Mouse (Mus musculus): ENCODE results near the gene Zan. TPM values are rescaled to one million over a fixed set of nuclear protein-coding genes. Genes with fewer than 3 reads are reported as not detected.

The Zan gene
- polyA plus RNA-seq (2012; ENCODE audit: insufficient read depth, low replicate concordance): not detected in 2 replicates

GRCm38 (mm10) chr5:137476964-137477363 is at the start of gene Zan:
Gene Zan, minus strand, starts transcription at chr5:137477064.
- no peak within 1 kb of the TSS for H3K4me3 ChIP-seq (replicated peaks)
- H3K9me3 ChIP-seq: no peaks in the 10 kb centered on the region
- no peaks in the 10 kb centered on the region for H3K36me3 ChIP-seq (replicated peaks; ENCODE audit: low read length)
- no peaks in the 10 kb centered on the region for H3K4me1 ChIP-seq
- TF ChIP-seq FLI1 (IDR thresholded peaks at IDR 0.05; ENCODE audit: low read length) (no peak), GATA1 (IDR thresholded peaks at IDR 0.05; ENCODE audit: borderline replicate concordance, low read length) (no peak)
- peaks cover 49% of the 10 kb centered on the region for H3K27me3 ChIP-seq (replicated peaks)

GRCm38 (mm10) chr5:137526192-137526936 is 49.5 kb upstream of the Zan start:
- H3K4me3 ChIP-seq (replicated peaks): no peak overlapping the region

DNA sequence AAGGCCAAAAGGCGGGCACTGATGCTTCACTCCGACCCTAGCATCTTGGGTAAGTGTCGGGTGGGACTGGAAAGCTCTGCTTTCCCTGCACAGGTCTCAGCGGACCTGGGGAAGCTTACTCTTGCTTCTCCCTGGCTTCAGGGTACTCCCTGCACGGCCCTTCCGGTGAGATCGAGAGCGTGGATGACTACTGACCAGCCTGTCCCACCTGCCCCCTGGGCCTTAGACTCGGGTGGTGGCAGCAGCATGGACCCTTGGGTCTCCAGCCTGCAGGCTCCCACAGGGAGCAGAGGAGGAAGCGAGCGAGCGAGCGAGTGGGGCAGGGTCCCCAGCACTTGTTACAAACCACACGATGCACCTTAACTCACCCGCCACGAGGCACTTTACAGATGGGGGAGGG is 48.6 kb upstream of the Zan start:
- Histone ChIP-seq H3K36me3 (replicated peaks; ENCODE audit: low read length) (peaks cover 99% of the 10 kb centered on the region), H3K4me3 (replicated peaks) (no peak overlapping the region), H3K4me1 (peaks cover 30% of the 10 kb centered on the region), H3K27me3 (replicated peaks) (no peaks in the 10 kb centered on the region), H3K9me3 (no peaks in the 10 kb centered on the region)
- TF ChIP-seq FLI1 (IDR thresholded peaks at IDR 0.05; ENCODE audit: low read length) (no peak), GATA1 (IDR thresholded peaks at IDR 0.05; ENCODE audit: borderline replicate concordance, low read length) (no peak)

More at GRCm38 (mm10) chr5:137526192-137526936, 49.5 kb upstream of the Zan start:
- no peak for TF ChIP-seq FLI1 (IDR thresholded peaks at IDR 0.05; ENCODE audit: low read length)
- TF ChIP-seq GATA1 (IDR thresholded peaks at IDR 0.05; ENCODE audit: borderline replicate concordance, low read length): no peak
- peaks cover 93% of the 10 kb centered on the region for H3K36me3 ChIP-seq (replicated peaks; ENCODE audit: low read length)
- peaks cover 39% of the 10 kb centered on the region for H3K4me1 ChIP-seq
- H3K27me3 ChIP-seq (replicated peaks): no peaks in the 10 kb centered on the region
- H3K9me3 ChIP-seq: no peaks in the 10 kb centered on the region

GRCm38 (mm10) chr5:137524671-137525070 is 47.8 kb upstream of the Zan start:
- Histone ChIP-seq H3K4me3 (replicated peaks) (no peak overlapping the region), H3K27me3 (replicated peaks) (no peaks in the 10 kb centered on the region), H3K9me3 (no peaks in the 10 kb centered on the region), H3K4me1 (peaks cover 22% of the 10 kb centered on the region), H3K36me3 (replicated peaks; ENCODE audit: low read length) (peaks cover 99% of the 10 kb centered on the region)
- TF ChIP-seq GATA1 (IDR thresholded peaks at IDR 0.05; ENCODE audit: borderline replicate concordance, low read length): no peak
- TF ChIP-seq FLI1 (IDR thresholded peaks at IDR 0.05; ENCODE audit: low read length): no peak

DNA sequence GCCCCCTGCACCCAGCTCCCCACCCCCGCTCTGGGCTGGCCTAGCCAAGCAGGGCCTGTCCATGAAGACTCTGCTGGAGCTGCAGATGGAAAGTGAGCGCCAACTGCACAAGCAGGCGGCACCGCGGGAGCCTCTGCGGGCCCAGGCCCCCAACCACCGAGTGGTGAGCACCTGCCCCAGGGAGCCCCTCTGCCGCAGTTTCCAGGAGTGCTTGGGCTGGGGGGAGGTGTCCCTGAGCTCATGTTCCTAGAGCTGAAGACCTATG is 47.3 kb upstream of the Zan start:
- TF ChIP-seq GATA1 (IDR thresholded peaks at IDR 0.05; ENCODE audit: borderline replicate concordance, low read length) (no peak), FLI1 (IDR thresholded peaks at IDR 0.05; ENCODE audit: low read length) (no peak)
- Histone ChIP-seq H3K36me3 (replicated peaks; ENCODE audit: low read length) (peaks cover 99% of the 10 kb centered on the region), H3K4me1 (peaks cover 17% of the 10 kb centered on the region), H3K27me3 (replicated peaks) (no peaks in the 10 kb centered on the region), H3K9me3 (no peaks in the 10 kb centered on the region), H3K4me3 (replicated peaks) (no peak overlapping the region)

DNA sequence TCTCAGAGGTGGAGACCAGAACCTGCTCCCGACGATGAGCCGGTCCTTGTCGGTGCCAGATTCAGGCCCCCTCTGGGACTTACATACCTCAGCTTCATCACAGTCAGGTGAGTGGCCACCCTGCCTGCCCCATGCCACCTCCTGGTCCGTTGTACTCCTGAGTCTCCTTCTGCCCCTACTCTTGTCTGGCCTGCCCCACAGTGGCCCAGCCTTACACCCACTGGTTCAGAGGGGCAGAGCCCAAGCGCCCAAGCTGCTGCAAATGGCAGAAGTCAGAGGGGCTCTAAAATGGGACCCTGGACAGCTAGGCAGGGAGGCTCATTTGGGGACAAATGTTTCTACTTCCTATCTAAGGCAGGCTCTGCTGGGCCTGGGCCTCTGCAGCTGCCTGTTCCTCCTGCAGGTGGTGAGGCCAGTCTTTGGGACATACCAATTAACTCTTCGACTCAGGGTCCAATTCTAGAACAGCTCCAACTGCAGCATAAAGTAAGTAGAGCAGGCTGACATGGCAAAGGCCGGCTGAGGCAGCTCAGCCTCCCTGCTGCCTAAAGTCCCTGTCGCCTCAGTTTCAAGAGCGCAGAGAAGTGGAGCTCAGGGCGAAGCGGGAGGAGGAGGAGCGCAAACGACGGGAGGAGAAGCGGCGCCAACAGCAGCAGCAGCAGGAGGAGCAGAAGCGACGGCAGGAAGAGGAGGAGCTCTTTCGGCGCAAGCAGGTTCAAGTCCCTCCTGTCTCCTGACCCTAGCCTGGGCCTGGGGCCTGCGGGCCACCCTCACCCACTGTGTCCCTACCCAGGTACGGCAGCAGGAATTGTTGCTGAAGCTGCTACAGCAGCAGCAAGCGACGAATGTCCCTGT is 46.8 kb upstream of the Zan start:
- Histone ChIP-seq H3K4me3 (replicated peaks) (no peak overlapping the region), H3K4me1 (peaks cover 12% of the 10 kb centered on the region), H3K9me3 (no peaks in the 10 kb centered on the region), H3K27me3 (replicated peaks) (no peaks in the 10 kb centered on the region), H3K36me3 (replicated peaks; ENCODE audit: low read length) (peaks cover 99% of the 10 kb centered on the region)
- TF ChIP-seq GATA1 (IDR thresholded peaks at IDR 0.05; ENCODE audit: borderline replicate concordance, low read length) (no peak), FLI1 (IDR thresholded peaks at IDR 0.05; ENCODE audit: low read length) (no peak)

DNA sequence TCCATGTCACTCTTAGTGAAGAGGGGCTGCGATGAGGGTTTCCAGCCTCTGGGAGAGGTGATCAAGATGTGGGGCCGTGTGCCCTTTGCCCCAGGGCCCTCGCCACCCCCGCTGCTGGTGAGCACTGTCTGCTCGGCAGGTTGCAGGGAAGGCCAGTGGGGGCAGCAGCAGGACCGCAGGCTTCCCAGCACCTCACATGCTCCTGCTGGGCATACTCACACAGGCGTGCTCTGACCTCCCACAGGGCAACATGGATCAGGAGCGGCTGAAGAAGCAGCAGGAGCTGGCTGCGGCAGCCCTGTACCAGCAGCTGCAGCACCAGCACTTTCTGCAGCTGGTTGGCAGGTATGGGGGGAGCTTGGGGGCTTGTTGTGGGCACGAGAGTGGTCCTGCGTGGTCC is 45.8 kb upstream of the Zan start:
- Histone ChIP-seq H3K4me3 (replicated peaks) (no peak overlapping the region), H3K9me3 (no peaks in the 10 kb centered on the region), H3K4me1 (peaks cover 10% of the 10 kb centered on the region), H3K36me3 (replicated peaks; ENCODE audit: low read length) (peaks cover 99% of the 10 kb centered on the region), H3K27me3 (replicated peaks) (no peaks in the 10 kb centered on the region)
- TF ChIP-seq FLI1 (IDR thresholded peaks at IDR 0.05; ENCODE audit: low read length) (no peak), GATA1 (IDR thresholded peaks at IDR 0.05; ENCODE audit: borderline replicate concordance, low read length) (no peak)

DNA sequence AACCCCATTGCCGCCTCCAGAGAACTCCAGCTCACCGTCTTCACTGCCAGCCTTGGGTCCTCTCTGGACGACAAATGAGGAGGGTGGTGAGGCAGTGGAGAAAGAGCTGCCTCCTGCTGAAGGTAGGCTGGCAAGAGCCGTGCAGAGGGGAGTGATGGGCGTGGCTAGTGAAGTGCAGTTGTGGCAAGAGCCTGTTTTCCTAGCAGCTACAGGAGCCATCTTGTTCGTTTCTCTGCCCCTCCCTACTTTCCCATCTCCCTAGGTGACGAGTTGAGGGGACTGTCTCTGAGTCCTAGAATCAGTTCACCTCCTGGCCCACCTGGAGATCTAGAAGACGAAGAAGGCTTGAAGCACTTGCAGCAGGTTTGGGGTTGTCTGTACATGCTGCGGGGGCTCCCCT is 45.0 kb upstream of the Zan start:
- no peak overlapping the region for H3K4me3 ChIP-seq (replicated peaks)
- TF ChIP-seq FLI1 (IDR thresholded peaks at IDR 0.05; ENCODE audit: low read length) (no peak), GATA1 (IDR thresholded peaks at IDR 0.05; ENCODE audit: borderline replicate concordance, low read length) (no peak)
- H3K9me3 ChIP-seq: no peaks in the 10 kb centered on the region
- H3K36me3 ChIP-seq (replicated peaks; ENCODE audit: low read length): peaks cover 99% of the 10 kb centered on the region
- no peaks in the 10 kb centered on the region for H3K27me3 ChIP-seq (replicated peaks)
- peaks cover 18% of the 10 kb centered on the region for H3K4me1 ChIP-seq

- peaks cover 80% of the 10 kb centered on the region for H3K36me3 ChIP-seq (replicated peaks; ENCODE audit: low read length)
- H3K9me3 ChIP-seq: no peaks in the 10 kb centered on the region
- peaks cover 32% of the 10 kb centered on the region for H3K4me1 ChIP-seq
- no peak overlapping the region for H3K4me3 ChIP-seq (replicated peaks)
- TF ChIP-seq GATA1 (IDR thresholded peaks at IDR 0.05; ENCODE audit: borderline replicate concordance, low read length) (no peak), FLI1 (IDR thresholded peaks at IDR 0.05; ENCODE audit: low read length) (no peak)
- no peaks in the 10 kb centered on the region for H3K27me3 ChIP-seq (replicated peaks)
Measured at GRCm38 (mm10) chr5:137519691-137520550, 43.1 kb upstream of the Zan start.

Data from megakaryocyte, embryonic 14.5 days (primary cell).